Mouse (Mus musculus) limb, embryonic 11.5 days (tissue): ENCODE measurements around the gene Cfd. TPM values are rescaled to one million over a fixed set of nuclear protein-coding genes. Genes with fewer than 3 reads are reported as not detected.

Experiments
- ATAC-seq: fragments of 200-750 bp; cut with Nextera tagmentation; 2 replicates; pipeline ENCODE4 v1.8.0; 2017; ENCODE audit warnings: low read depth; ENCODE audit not compliant: insufficient number of reproducible peaks, low FRiP score, low TSS enrichment
- DNase-seq: peaks from one replicate; pipeline ENCODE4 v3.0.0-alpha.2; 2015; ENCODE audit warnings: low spot score
- H3K27ac ChIP-seq: fragments of 300-500 bp; sonication (generic); replicated peaks from 2 replicates; pipeline ENCODE4 v1.5.1; 2014; ENCODE audit warnings: low read depth, mild to moderate bottlenecking, low read length
- H3K27me3 ChIP-seq: fragments of 300-500 bp; sonication (generic); 2 replicates; pipeline ENCODE4 v1.6.1; 2014; ENCODE audit warnings: mild to moderate bottlenecking, low read length, mixed read lengths; ENCODE audit not compliant: control insufficient read depth, insufficient read depth
- H3K36me3 ChIP-seq: fragments of 300-500 bp; sonication (generic); 2 replicates; pipeline ENCODE4 v1.6.1; 2014; ENCODE audit warnings: mild to moderate bottlenecking, low read length, moderate library complexity, mixed read lengths; ENCODE audit not compliant: control insufficient read depth, insufficient read depth
- H3K4me1 ChIP-seq: fragments of 300-500 bp; sonication (generic); 2 replicates; pipeline ENCODE4 v1.6.1; 2014; ENCODE audit warnings: low read length, mixed read lengths; ENCODE audit not compliant: control insufficient read depth, insufficient read depth
- H3K4me2 ChIP-seq: fragments of 300-500 bp; sonication (generic); 2 replicates; pipeline ENCODE4 v1.6.1; 2014; ENCODE audit warnings: low read depth, mild to moderate bottlenecking, moderate library complexity; ENCODE audit not compliant: severe bottlenecking
- H3K4me3 ChIP-seq: fragments of 300-500 bp; sonication (generic); 2 replicates; pipeline ENCODE4 v1.5.1; 2014; ENCODE audit warnings: low read depth, low read length
- H3K9ac ChIP-seq: fragments of 300-500 bp; sonication (generic); 2 replicates; pipeline ENCODE4 v1.6.1; 2014; ENCODE audit warnings: mild to moderate bottlenecking, low read length
- H3K9me3 ChIP-seq: fragments of 300-500 bp; sonication (generic); 2 replicates; pipeline ENCODE4 v1.6.1; 2016; ENCODE audit warnings: low read length; ENCODE audit not compliant: control insufficient read depth
- WGBS: fragments of 180-500 bp; shearing (Covaris S2); extraction: QIAGEN DNeasy Blood & Tissue Kit; methylation state at CpG from one replicate; pipeline ENCODE4 v1.1.7; 2014; 5-methylcytosine and 5-hydroxymethylcytosine counted together
- polyA plus RNA-seq: library from polyadenylated mRNA; unstranded; fragments of >200 nt; fragmentation: Nextera tagmentation; extraction: Ambion mirVana; gene quantifications from 2 replicates; pipeline ENCODE4 v1.2.1, GENCODE M21; 2014

Cfd gene
- polyA plus RNA-seq, 1 experiment from 2014 or later: not detected

- no peak for DNase-seq
- ATAC-seq: no peak
- peak overlapping the region; percentile 43; the same call in 1 of the 2 replicates for H3K9ac ChIP-seq
- no peaks in the 10 kb centered on the region for H3K27me3 ChIP-seq
- peaks cover 30% of the 10 kb centered on the region for H3K4me1 ChIP-seq
- 96% methylated on average over 2 of the region's 2 CpGs for WGBS
- H3K27ac ChIP-seq: no peak overlapping the region
- peak overlapping the region; percentile 91 for H3K4me2 ChIP-seq
- peaks cover 53% of the 10 kb centered on the region for H3K36me3 ChIP-seq
- no peaks in the 10 kb centered on the region for H3K9me3 ChIP-seq
- peak overlapping the region; percentile 99 for H3K4me3 ChIP-seq
Measured at GRCm38 (mm10) chr10:79857894-79858293, 32.8 kb upstream of the Cfd start.

GRCm38 (mm10) chr10:79858416-79859074, 32.1 kb upstream of the Cfd start:
- H3K4me2 ChIP-seq: peak overlapping the region; percentile 91
- no peaks in the 10 kb centered on the region for H3K9me3 ChIP-seq
- no peak overlapping the region for H3K9ac ChIP-seq
- no peaks in the 10 kb centered on the region for H3K27me3 ChIP-seq
- WGBS: 75% methylated on average over 17 of the region's 17 CpGs
- no peak overlapping the region for H3K4me3 ChIP-seq
- peaks cover 27% of the 10 kb centered on the region for H3K4me1 ChIP-seq
- DNase-seq (no peak), ATAC-seq (no peak)
- no peak overlapping the region for H3K27ac ChIP-seq
- H3K36me3 ChIP-seq: peaks cover 58% of the 10 kb centered on the region

GRCm38 (mm10) chr10:79859116-79859515, 31.5 kb upstream of the Cfd start:
- Histone ChIP-seq H3K4me2 (no peak overlapping the region), H3K4me1 (peaks cover 27% of the 10 kb centered on the region), H3K9ac (no peak overlapping the region), H3K27ac (no peak overlapping the region), H3K27me3 (no peaks in the 10 kb centered on the region), H3K9me3 (no peaks in the 10 kb centered on the region), H3K4me3 (no peak overlapping the region), H3K36me3 (peaks cover 58% of the 10 kb centered on the region)
- 86% methylated on average over 11 of the region's 11 CpGs for WGBS
- no peak for ATAC-seq
- no peak for DNase-seq

GRCm38 (mm10) chr10:79860079-79860911, 30.4 kb upstream of the Cfd start:
- no peaks in the 10 kb centered on the region for H3K27me3 ChIP-seq
- H3K36me3 ChIP-seq: peaks cover 61% of the 10 kb centered on the region
- no peak overlapping the region for H3K4me2 ChIP-seq
- H3K4me3 ChIP-seq: no peak overlapping the region
- no peak for DNase-seq
- no peak for ATAC-seq
- H3K9ac ChIP-seq: no peak overlapping the region
- H3K4me1 ChIP-seq: peaks cover 27% of the 10 kb centered on the region
- 94% methylated on average over 26 of the region's 26 CpGs for WGBS
- no peak overlapping the region; the same call in 1 of the 2 replicates for H3K27ac ChIP-seq
- no peaks in the 10 kb centered on the region for H3K9me3 ChIP-seq

- ATAC-seq: no peak
- Histone ChIP-seq H3K4me3 (no peak overlapping the region), H3K27me3 (no peaks in the 10 kb centered on the region), H3K4me1 (peaks cover 24% of the 10 kb centered on the region), H3K9ac (no peak overlapping the region), H3K36me3 (peaks cover 61% of the 10 kb centered on the region), H3K4me2 (no peak overlapping the region), H3K9me3 (no peaks in the 10 kb centered on the region), H3K27ac (0 out of 2 replicates have a peak overlapping the region, but pooled peaks have one; percentile 10)
- DNase-seq: peak; percentile 43
- 83% methylated on average over 25 of the region's 25 CpGs for WGBS
Measured at GRCm38 (mm10) chr10:79861230-79862048, 29.2 kb upstream of the Cfd start.

DNA sequence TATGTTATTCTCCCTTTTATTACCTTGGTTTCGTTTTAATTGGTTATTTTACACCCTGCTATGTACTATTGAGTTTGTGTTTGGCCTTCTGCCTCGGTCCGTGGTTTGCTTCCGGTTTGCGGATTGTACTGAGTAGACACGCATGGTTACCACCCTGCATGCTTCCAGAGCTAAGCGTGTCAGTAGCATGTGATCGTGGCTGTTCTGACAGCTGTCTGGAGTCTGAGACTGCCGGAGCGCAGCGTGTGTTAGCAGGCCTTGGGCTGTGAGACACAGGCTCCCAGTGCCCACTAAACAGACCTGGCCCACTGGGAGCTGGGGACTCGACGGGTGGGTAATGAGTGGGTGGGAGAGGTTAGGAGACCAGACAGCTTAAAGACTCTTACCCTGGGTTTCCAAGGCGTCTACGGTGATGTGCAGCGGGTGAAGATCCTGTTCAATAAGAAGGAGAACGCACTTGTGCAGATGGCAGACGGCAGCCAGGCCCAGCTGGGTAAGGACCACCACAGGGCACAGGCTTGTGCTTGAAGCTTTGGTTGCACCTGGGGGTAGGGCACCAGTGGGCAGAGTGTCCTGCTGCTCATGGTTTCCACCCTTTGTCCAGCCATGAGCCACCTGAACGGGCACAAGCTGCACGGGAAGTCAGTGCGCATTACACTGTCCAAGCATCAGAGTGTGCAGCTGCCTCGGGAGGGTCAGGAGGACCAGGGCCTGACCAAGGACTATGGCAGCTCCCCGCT, 28.4 kb upstream of the Cfd start:
- Histone ChIP-seq H3K27ac (0 out of 2 replicates have a peak overlapping the region, but pooled peaks have one; percentile 10), H3K9me3 (no peaks in the 10 kb centered on the region), H3K4me3 (no peak overlapping the region), H3K9ac (no peak overlapping the region), H3K36me3 (peaks cover 59% of the 10 kb centered on the region), H3K4me1 (peaks cover 17% of the 10 kb centered on the region), H3K4me2 (no peak overlapping the region), H3K27me3 (no peaks in the 10 kb centered on the region)
- DNase-seq (no peak), ATAC-seq (no peak)
- WGBS: 91% methylated on average over 23 of the region's 23 CpGs

GRCm38 (mm10) chr10:79862925-79863324, 27.7 kb upstream of the Cfd start:
- WGBS: 74% methylated on average over 10 of the region's 10 CpGs

More at GRCm38 (mm10) chr10:79862925-79863324, 27.7 kb upstream of the Cfd start:
- no peak overlapping the region for H3K4me2 ChIP-seq
- H3K4me3 ChIP-seq: no peak overlapping the region
- no peak for ATAC-seq
- no peaks in the 10 kb centered on the region for H3K9me3 ChIP-seq
- DNase-seq: no peak
- peaks cover 10% of the 10 kb centered on the region for H3K4me1 ChIP-seq
- H3K9ac ChIP-seq: no peak overlapping the region
- H3K27ac ChIP-seq: no peak overlapping the region
- H3K27me3 ChIP-seq: no peaks in the 10 kb centered on the region
- peaks cover 59% of the 10 kb centered on the region for H3K36me3 ChIP-seq
